Mouse (Mus musculus) C2C12 (cell line): ENCODE data around the gene Romo1. TPM values are rescaled to one million over a fixed set of nuclear protein-coding genes. Genes with fewer than 3 reads are reported as not detected.

Source experiments
- H3K27me3 ChIP-seq: one replicate; pipeline ENCODE4 v1.6.1; 2011; ENCODE audit not compliant: control insufficient read depth, insufficient read depth, insufficient read length
- H3K36me3 ChIP-seq: one replicate; pipeline ENCODE4 v1.6.1; 2011; ENCODE audit not compliant: control insufficient read depth, insufficient read depth
- H3K4me3 ChIP-seq: one replicate; pipeline ENCODE4 v1.5.1; 2011; ENCODE audit warnings: mild to moderate bottlenecking, control low read depth; ENCODE audit not compliant: poor library complexity, insufficient read depth, severe bottlenecking
- H3K79me2 ChIP-seq: one replicate; pipeline ENCODE4 v1.6.1; 2011; ENCODE audit not compliant: control insufficient read depth, insufficient read depth
- H3K79me3 ChIP-seq: one replicate; pipeline ENCODE4 v1.6.1; 2011; ENCODE audit warnings: low read depth, control low read depth
- H3ac ChIP-seq: one replicate; pipeline ENCODE3; 2011; ENCODE audit warnings: low read depth; ENCODE audit not compliant: control insufficient read depth, insufficient read length
- CEBPB ChIP-seq: IDR thresholded peaks from one replicate; pipeline ENCODE4 v1.6.1; 2011; ENCODE audit warnings: low read depth, mild to moderate bottlenecking, control low read depth, moderate library complexity
- CTCF ChIP-seq: IDR thresholded peaks from one replicate; pipeline ENCODE4 v1.5.1; 2011; ENCODE audit not compliant: control insufficient read depth, insufficient read depth, insufficient read length
- FOSL1 ChIP-seq: IDR thresholded peaks from one replicate; pipeline ENCODE4 v1.8.0; 2011; ENCODE audit warnings: mild to moderate bottlenecking, low read length; ENCODE audit not compliant: poor library complexity, insufficient read depth, severe bottlenecking
- MAX ChIP-seq: IDR thresholded peaks from one replicate; pipeline ENCODE4 v1.6.1; 2011; ENCODE audit warnings: mild to moderate bottlenecking, control low read depth
- MYOD1 ChIP-seq: IDR thresholded peaks from one replicate; pipeline ENCODE4 v1.6.1; 2011; ENCODE audit warnings: low read depth; ENCODE audit not compliant: control insufficient read depth, insufficient read length
- MYOG ChIP-seq: IDR thresholded peaks from one replicate; pipeline ENCODE4 v1.6.1; 2011; ENCODE audit not compliant: control insufficient read depth, insufficient read length; ENCODE audit errors: extremely low read depth
- USF1 ChIP-seq: IDR thresholded peaks from one replicate; pipeline ENCODE4 v1.6.1; 2011; ENCODE audit warnings: low read depth, mild to moderate bottlenecking, control low read depth, moderate library complexity
- polyA plus RNA-seq: library from polyadenylated mRNA; unstranded; fragments of >200 nt; fragmentation: generic; extraction: Trizol; gene quantifications from one replicate; pipeline ENCODE4 v1.2.1, GENCODE M21; 2012; ENCODE audit warnings: missing spikeins

Romo1 gene
- polyA plus RNA-seq, 1 experiment, result 287 TPM

DNA sequence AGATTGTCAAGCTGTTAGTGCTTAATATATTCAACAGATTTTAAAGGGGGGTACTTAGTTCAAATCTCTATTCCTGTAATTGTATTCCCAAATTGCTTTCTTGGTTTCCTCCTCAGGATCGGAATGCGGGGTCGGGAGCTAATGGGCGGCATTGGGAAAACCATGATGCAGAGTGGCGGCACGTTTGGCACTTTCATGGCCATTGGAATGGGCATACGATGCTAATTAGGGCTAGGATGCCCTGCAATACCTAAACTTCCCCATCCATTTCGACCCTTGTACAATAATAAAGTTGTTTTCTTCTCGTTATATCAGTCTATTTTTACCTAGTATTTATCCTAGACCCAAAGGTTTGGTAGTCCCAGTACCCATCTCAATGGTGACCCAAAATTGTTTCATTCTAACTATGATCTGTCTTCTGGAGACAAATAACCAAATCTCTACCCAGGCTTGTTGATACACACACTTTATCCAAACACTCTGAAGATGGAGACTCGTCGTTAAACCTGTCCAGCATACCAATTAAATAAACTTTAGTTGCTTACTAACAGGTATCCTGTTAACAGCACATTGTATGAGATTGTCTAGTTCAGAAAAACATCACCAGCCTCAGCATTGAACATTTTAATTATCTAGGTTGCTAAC lies 1.8 kb downstream of the Romo1 start:
- Histone ChIP-seq H3K27me3 (no peaks in the 10 kb centered on the region), H3K79me3 (peaks cover 12% of the 10 kb centered on the region), H3K36me3 (peaks cover 56% of the 10 kb centered on the region), H3K79me2 (peaks cover 62% of the 10 kb centered on the region), H3K4me3 (no peak overlapping the region), H3ac (no peak overlapping the region)
- TF ChIP-seq MAX (no peak), MYOG (no peak), CEBPB (no peak), FOSL1 (no peak), MYOD1 (no peak), USF1 (no peak), CTCF (no peak)

DNA sequence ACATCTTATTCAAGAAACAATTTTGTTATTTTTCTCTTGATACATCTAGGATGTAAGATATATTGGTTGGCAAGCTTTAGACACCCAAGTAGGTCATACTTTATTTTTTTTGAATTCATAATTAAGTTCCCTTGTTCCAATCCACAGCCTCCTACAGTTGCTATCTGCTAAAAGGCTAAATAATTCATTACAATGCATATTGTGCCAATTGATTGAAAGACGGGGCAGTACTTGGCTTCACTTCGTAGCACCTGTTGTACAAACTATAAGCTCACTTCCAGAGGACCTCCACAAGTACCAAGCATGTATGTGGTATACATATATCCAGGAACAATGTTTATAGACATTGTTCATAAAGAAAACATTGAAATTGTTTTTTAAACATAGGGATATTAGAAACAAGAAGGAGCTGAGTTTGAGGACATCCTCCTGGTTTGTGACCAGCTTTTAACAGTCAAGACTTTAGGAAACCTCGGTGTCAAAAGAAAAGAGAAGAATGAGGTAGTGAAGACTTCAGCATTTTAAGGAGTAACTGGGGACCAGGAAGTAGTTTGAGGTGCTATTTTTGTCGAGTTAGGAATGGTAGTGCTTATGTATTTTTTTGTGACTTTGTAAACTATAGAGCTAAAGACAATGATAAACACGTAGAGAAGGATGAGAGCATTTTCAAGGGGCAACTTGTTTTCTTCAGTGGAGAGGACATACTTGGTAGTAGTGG lies 2.6 kb downstream of the Romo1 start:
- Histone ChIP-seq H3ac (no peak overlapping the region), H3K79me2 (peaks cover 70% of the 10 kb centered on the region), H3K27me3 (no peaks in the 10 kb centered on the region), H3K36me3 (peaks cover 61% of the 10 kb centered on the region), H3K4me3 (no peak overlapping the region), H3K79me3 (peaks cover 17% of the 10 kb centered on the region)
- TF ChIP-seq CTCF (no peak), USF1 (no peak), FOSL1 (no peak), MYOD1 (no peak), MYOG (no peak), MAX (no peak), CEBPB (no peak)

GRCm38 (mm10) chr2:156147316-156147915 lies 3.6 kb downstream of the Romo1 start:
- TF ChIP-seq USF1 (no peak), CTCF (no peak), FOSL1 (no peak), MYOD1 (no peak), MYOG (no peak), CEBPB (no peak), MAX (no peak)
- H3K79me3 ChIP-seq, result peaks cover 17% of the 10 kb centered on the region
- H3ac ChIP-seq, result no peak overlapping the region
- peaks cover 80% of the 10 kb centered on the region for H3K79me2 ChIP-seq
- no peaks in the 10 kb centered on the region for H3K27me3 ChIP-seq
- no peak overlapping the region for H3K4me3 ChIP-seq
- peaks cover 67% of the 10 kb centered on the region for H3K36me3 ChIP-seq

GRCm38 (mm10) chr2:156151538-156151937 lies 7.7 kb downstream of the Romo1 start:
- Histone ChIP-seq H3ac (no peak overlapping the region), H3K36me3 (peaks cover 98% of the 10 kb centered on the region), H3K27me3 (no peaks in the 10 kb centered on the region), H3K79me2 (peaks cover 84% of the 10 kb centered on the region), H3K79me3 (peaks cover 43% of the 10 kb centered on the region), H3K4me3 (no peak overlapping the region)
- no peak for TF ChIP-seq FOSL1
- no peak for TF ChIP-seq MYOD1
- no peak for TF ChIP-seq MAX
- no peak for TF ChIP-seq CEBPB
- no peak for TF ChIP-seq MYOG
- TF ChIP-seq CTCF, result no peak
- TF ChIP-seq USF1, result no peak

DNA sequence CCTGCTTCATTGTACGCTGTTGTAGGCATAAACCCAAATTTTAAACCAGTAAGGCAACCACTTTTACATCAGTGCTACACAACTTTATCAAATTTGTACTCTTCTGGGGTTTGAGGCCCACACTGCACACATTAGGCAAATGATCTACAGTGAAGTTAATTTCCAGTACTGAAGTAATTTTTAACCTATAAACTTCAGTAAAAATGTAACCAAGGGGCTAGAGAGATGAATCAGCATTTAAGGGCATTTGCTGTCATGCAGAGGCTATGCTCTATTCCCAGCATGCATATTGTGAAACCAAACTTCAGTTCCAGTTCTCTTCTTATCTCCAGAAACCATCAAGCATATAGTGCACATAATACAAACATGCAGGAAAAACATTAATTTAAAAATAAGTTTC lies 21.6 kb downstream of the Romo1 start:
- TF ChIP-seq CTCF (no peak), FOSL1 (no peak), MAX (no peak), MYOG (no peak), CEBPB (no peak), MYOD1 (no peak), USF1 (no peak)
- Histone ChIP-seq H3ac (no peak overlapping the region), H3K27me3 (no peaks in the 10 kb centered on the region), H3K36me3 (peaks cover 94% of the 10 kb centered on the region), H3K79me2 (peaks cover 97% of the 10 kb centered on the region), H3K79me3 (peaks cover 62% of the 10 kb centered on the region), H3K4me3 (no peak overlapping the region)
